Mouse (Mus musculus): Measurements from ENCODE around the gene Rnf182. TPM values are rescaled to one million over a fixed set of nuclear protein-coding genes. Genes with fewer than 3 reads are reported as not detected.

Rnf182 gene
- total RNA-seq, 2 experiments from 2014 or later: 0.39 TPM

DNA sequence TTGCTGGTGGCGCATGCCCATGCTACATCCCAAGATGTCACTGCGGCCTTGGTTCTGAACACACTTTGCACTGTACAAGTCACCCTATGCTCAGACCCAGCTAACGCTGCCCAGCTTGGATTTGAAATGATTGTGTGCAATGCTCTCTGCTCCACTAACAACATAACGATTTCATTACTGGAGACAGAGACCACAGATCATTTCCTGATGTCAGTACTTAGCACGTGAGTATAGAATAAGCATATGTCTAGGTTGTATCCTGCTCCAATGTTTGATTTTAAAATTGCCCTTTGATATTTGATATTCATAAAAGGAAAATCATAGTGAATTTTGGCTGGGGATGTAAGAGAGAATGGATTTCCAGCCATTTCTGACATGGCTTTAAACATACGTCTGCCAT is 3.5 kb upstream of the Rnf182 start:
- no peak for DNase-seq (ENCODE audit: low spot score in 2 of 2)

GRCm38 (mm10) chr13:43614667-43615066 is 843 bp upstream of the Rnf182 start:
- no peak for DNase-seq (ENCODE audit: low spot score in 2 of 2)

- no peak for DNase-seq (ENCODE audit: low spot score in 2 of 2)
Observed at GRCm38 (mm10) chr13:43615194-43615576, 325 bp upstream of the Rnf182 start.

DNA sequence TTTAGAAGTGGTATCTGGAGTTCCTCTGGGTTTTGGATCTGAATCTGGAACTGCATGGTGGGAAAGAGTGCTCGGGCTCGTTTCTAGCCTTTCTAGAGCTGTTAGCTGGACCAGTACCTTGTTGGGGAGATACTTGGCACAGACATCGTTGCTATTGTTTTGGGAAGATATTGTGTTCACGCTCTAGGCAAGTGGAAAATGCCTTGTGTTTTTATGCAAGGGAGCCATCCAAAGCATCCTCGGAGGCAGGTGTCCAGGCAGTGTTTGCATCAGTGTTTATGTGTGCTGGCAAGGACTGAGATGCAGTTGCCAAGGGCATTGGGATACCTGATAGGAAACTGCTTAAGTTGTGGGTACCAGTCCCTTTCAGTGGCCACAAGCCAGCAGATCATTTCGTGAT is 1.0 kb downstream of the Rnf182 start:
- DNase-seq (ENCODE audit: low spot score in 2 of 2): no peak

- no peak for DNase-seq (ENCODE audit: low spot score in 2 of 2)
Observed at GRCm38 (mm10) chr13:43619550-43620175, 4.2 kb downstream of the Rnf182 start.

- DNase-seq (ENCODE audit: low spot score in 2 of 2): no peak
Observed at GRCm38 (mm10) chr13:43627922-43628321, 12.4 kb downstream of the Rnf182 start.

DNA sequence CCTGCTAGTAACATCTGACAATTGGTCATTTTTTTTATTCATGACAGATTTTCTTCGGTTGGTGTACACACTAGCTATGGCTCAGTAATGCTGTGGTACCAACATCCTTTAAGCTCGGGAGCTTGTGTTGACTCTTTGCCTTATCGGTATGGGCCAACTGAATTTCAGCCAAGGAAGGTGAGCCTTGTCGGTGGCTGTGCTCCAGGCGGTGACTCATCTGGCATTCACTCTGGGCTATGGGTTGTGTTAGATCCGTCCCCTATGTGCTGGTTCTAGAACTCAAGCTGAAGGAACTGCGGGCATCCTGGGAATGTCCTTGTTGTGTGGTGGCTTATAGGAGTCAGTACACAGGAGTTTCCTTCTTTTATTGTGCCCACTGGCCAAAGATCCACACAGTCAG is 14.3 kb downstream of the Rnf182 start:
- no peak for DNase-seq (ENCODE audit: low spot score in 2 of 2)

DNA sequence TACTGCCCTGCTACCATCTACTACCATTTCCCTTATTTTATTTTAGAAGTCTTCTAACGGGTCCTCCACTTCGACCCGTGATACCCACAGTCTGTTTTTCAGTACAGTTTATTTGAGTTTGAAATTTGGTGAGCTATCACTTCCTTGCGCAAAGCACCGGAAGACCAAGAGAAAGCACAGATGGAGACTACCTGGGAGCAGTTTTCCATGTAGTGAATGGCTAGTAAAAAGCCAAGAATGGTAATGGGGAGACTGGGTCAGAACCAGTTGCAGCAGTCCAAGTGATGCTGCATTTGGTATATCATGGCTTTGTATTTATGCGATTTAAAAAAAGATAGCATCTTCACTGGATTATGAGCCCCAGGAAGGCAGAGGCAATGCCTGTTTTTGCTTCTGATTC is 15.8 kb downstream of the Rnf182 start:
- DNase-seq (ENCODE audit: low spot score in 2 of 2): no peak

GRCm38 (mm10) chr13:43633024-43633423 is 17.5 kb downstream of the Rnf182 start:
- no peak for DNase-seq (ENCODE audit: low spot score in 2 of 2)

GRCm38 (mm10) chr13:43637720-43638119 is 22.2 kb downstream of the Rnf182 start:
- no peak for DNase-seq (ENCODE audit: low spot score in 2 of 2)

- DNase-seq (ENCODE audit: low spot score in 2 of 2): no peak
Observed at GRCm38 (mm10) chr13:43644991-43645390, 29.5 kb downstream of the Rnf182 start.

DNA sequence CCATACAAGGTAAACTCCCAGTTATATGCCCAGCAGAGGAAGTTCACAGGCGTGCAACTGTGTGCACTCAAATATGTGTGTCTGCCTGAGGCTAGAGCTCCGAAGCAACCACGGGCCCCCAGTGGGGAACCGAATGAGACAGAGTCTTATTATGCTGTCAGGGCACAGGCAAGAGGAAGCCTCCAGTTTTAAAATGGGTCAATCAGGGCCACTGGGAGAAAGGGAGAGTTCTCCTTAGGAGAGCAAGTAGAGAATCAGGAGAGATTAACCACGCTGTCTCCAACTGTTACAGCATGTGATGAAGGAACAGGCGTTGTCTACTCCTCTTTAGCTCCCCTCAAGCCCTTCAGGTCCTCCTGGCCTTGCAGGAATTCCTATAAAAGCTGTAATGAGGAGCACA is 33.0 kb downstream of the Rnf182 start:
- DNase-seq (ENCODE audit: low spot score in 2 of 2): no peak

DNA sequence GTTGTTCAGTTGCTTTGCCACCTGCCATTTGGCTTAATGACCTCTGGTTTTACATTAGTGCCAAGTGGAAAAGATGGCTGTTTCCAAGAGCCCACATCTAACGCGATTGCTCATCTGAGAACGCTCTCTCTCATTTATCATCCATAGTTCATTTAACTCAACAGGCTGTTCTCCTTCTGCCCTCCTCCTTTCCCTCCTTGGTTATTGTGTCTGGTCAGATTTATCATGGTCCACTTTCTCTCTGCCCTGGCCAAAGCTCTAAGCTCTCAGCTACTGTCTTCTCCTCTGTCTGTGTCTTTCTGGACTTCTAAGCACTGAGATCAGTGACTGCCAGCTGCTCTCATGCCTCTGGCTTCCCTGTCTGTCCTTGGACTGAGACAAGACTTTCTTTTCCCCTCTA is 35.8 kb downstream of the Rnf182 start:
- no peak for DNase-seq (ENCODE audit: low spot score in 2 of 2)

DNA sequence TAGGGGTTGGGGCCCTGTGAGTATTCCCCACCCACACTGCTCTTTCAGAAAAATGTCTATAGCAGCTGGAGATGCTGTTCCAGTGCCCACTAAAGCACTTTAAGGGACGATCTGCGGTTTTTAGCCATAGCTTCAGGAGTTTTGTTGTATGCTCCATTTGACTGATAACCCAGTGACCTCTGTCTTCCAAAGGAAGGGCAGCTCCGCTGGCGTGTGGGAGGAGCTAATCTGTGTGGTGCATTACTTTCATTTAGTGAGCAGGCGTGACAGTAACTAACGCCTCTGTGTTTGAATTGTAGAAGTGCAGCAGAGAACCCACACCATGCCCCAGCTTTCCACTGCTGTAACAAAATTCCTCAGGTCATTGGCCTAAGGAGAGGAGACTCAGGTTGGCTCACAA is 38.6 kb downstream of the Rnf182 start:
- DNase-seq (ENCODE audit: low spot score in 2 of 2): no peak

DNA sequence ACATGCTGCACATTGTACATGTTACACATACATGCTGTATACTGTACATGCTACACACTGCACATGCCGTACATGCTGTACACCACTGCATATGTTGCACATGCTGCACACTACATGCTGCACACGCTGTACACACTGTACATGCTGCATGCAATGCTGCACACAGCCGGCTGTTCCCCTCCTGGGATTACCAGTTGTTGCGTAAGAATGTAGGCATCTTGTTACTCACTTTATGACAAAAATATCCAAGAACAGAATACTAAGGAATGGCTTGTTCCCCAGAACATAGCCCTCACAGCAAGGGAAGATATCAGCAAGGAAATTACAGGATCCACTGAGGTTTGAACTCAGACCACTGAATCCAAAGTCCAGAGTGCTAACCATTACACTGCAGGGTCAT is 47.7 kb downstream of the Rnf182 start:
- no peak for DNase-seq (ENCODE audit: low spot score in 2 of 2)

GRCm38 (mm10) chr13:43666130-43666529 is 50.6 kb downstream of the Rnf182 start:
- DNase-seq (ENCODE audit: low spot score in 2 of 2): no peak

GRCm38 (mm10) chr13:43666920-43667319 is 51.4 kb downstream of the Rnf182 start:
- no peak for DNase-seq (ENCODE audit: low spot score in 2 of 2)

- DNase-seq (ENCODE audit: low spot score in 2 of 2): no peak
Observed at GRCm38 (mm10) chr13:43677159-43677882, 61.8 kb downstream of the Rnf182 start.

DNA sequence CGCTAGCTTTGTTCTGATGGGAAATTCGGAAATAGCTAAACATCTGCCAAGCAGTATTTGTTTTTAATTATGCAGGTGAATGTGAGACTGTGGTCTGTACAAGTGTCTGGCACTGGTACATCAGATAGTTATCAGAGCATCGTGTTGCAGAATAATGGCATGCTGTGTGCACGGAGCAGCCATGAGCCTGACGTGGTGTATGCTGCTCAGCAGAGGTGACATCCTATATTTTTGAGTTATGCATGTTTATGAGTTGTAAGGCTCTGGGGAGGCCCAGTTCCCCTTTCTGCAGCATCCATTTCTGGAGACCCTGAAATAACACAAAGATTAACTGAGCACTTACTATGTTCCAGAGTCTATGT is 62.4 kb downstream of the Rnf182 start:
- DNase-seq (ENCODE audit: low spot score in 2 of 2): no peak

DNA sequence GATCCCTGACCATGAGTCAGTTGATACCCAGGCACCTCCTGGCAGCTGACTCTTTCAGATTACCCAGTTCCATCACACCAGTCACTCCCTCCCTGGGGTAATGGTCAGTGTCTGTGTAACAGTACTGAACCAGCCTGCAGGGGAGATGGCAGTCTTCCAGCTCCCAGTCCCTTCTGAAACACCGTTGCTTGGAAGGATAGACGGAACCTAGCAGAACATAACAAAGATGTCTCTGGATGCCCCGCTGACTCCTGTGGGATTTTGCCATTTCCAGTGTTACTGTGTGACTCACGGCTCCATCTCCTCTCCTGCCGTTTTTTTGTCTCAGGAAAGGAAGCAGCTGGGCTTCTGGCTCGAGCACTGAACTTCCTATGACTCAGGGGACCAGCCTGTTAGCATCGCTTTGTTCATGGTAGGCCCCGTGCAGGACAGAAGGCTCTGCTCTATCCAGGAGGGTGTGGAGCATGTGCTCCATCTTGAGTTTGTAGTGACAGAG is 69.0 kb downstream of the Rnf182 start:
- DNase-seq (ENCODE audit: low spot score in 2 of 2): peak in 1 of 2 experiments; percentile 37

- no peak for DNase-seq (ENCODE audit: low spot score in 2 of 2)
Observed at GRCm38 (mm10) chr13:43688065-43688464, 72.6 kb downstream of the Rnf182 start.

- no peak for DNase-seq (ENCODE audit: low spot score in 2 of 2)
Observed at GRCm38 (mm10) chr13:43691755-43692154, 76.2 kb downstream of the Rnf182 start.

DNA sequence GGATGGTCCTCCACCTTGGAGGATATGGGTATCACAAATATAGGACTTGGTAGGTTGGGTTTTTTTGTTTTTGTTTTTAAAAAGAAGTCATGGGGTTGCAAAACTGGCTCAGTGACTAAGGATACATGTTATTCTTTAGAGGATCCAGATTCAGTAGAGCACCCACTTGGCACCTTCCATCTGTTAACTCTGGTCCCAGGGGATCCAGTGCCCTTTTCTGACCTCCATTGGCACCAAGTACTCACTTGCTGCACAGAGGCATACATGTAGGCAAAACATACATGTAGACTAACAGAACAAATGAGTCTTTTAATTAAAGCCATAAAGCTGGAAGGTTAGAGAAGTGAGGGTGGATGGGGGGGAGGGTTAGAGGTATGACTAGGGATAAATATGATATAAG is 80.0 kb downstream of the Rnf182 start:
- DNase-seq (ENCODE audit: low spot score in 2 of 2): no peak

Measured in gastrocnemius, postnatal 4 days (tissue).